ENCODE assay signal across 8 mouse cellular contexts in genomic region chr1:60098839-60099238, GRCm38 (mm10). TPM values are rescaled to one million over a fixed set of nuclear protein-coding genes. Genes with fewer than 3 reads are reported as not detected.
A peak's percentile ranks its signal among the peaks of the same experiment; 100 is the strongest.
DNase-seq lines count a peak whose midpoint lies in the region; ATAC-seq and TF ChIP-seq lines count a peak whose summit lies in the region.

No protein-coding gene starts in this region.

- DNase-seq in kidney, postnatal 0 days (ENCODE audit: low spot score): peak; percentile 27
- DNase-seq in kidney, adult 18-20 months: no peak
- DNase-seq in R1 (ENCODE audit: low read depth, low spot score): peak; percentile 19
- no peak for DNase-seq in forebrain, embryonic 11.5 days (ENCODE audit: low spot score)
- DNase-seq in right cerebral cortex, postnatal 4 days: no peak

- H3K27me3 ChIP-seq in kidney, postnatal 0 days (ENCODE audit: insufficient read depth, low read length): no peaks in the 10 kb centered on the region
- no peaks in the 10 kb centered on the region for H3K27me3 ChIP-seq in forebrain, embryonic 11.5 days (ENCODE audit: control insufficient read depth, insufficient read depth, low read length)
- no peaks in the 10 kb centered on the region for H3K27me3 ChIP-seq in limb, embryonic 13.5 days
- no peaks in the 10 kb centered on the region for H3K27me3 ChIP-seq in neural tube, embryonic 15.5 days (replicated peaks)

- no peak for ATAC-seq in kidney, postnatal 0 days (replicated peaks; ENCODE audit: low FRiP score, low read depth)
- no peak for ATAC-seq in forebrain, embryonic 11.5 days (replicated peaks; ENCODE audit: low FRiP score)
- ATAC-seq in limb, embryonic 13.5 days (ENCODE audit: low FRiP score, low read depth): no peak
- peak; percentile 7; the same call in 1 of the 2 replicates for ATAC-seq in neural tube, embryonic 15.5 days (ENCODE audit: low FRiP score)
- ATAC-seq in megakaryocyte-erythroid progenitor cell, adult 5-6 weeks (replicated peaks; ENCODE audit: low FRiP score, low TSS enrichment, poor library complexity, severe bottlenecking): no peak

- no peaks in the 10 kb centered on the region for H3K9me3 ChIP-seq in kidney, postnatal 0 days (replicated peaks; ENCODE audit: low read length)
- H3K9me3 ChIP-seq in forebrain, embryonic 11.5 days (ENCODE audit: control insufficient read depth, low read length): no peaks in the 10 kb centered on the region
- H3K9me3 ChIP-seq in limb, embryonic 13.5 days: no peaks in the 10 kb centered on the region
- H3K9me3 ChIP-seq in neural tube, embryonic 15.5 days (replicated peaks): no peaks in the 10 kb centered on the region

- peak overlapping the region; percentile 85 for H3K4me2 ChIP-seq in kidney, postnatal 0 days (ENCODE audit: low read length)
- H3K4me2 ChIP-seq in forebrain, embryonic 11.5 days (ENCODE audit: low read depth, low read length, severe bottlenecking): peak overlapping the region; percentile 59
- peak overlapping the region; percentile 76 for H3K4me2 ChIP-seq in limb, embryonic 13.5 days (replicated peaks)
- H3K4me2 ChIP-seq in neural tube, embryonic 15.5 days: peak overlapping the region; percentile 76

- H3K4me1 ChIP-seq in kidney, postnatal 0 days (replicated peaks; ENCODE audit: insufficient read depth, low read length): no peaks in the 10 kb centered on the region
- H3K4me1 ChIP-seq in forebrain, embryonic 11.5 days (replicated peaks; ENCODE audit: control insufficient read depth, insufficient read depth, low read length): no peaks in the 10 kb centered on the region; the same call in 1 of the 2 replicates
- peaks cover 12% of the 10 kb centered on the region for H3K4me1 ChIP-seq in limb, embryonic 13.5 days
- H3K4me1 ChIP-seq in neural tube, embryonic 15.5 days: peaks cover 20% of the 10 kb centered on the region

- peak overlapping the region; percentile 97 for H3K27ac ChIP-seq in kidney, postnatal 0 days
- no peak overlapping the region for H3K27ac ChIP-seq in forebrain, embryonic 11.5 days (ENCODE audit: low read depth, low read length)
- 0 out of 2 replicates have a peak overlapping the region, but pooled peaks have one; percentile 98 for H3K27ac ChIP-seq in limb, embryonic 13.5 days
- peak overlapping the region; percentile 99 for H3K27ac ChIP-seq in neural tube, embryonic 15.5 days (replicated peaks)

- peak overlapping the region; percentile 94 for H3K4me3 ChIP-seq in kidney, postnatal 0 days (replicated peaks; ENCODE audit: low read depth, low read length)
- peak overlapping the region; percentile 90 for H3K4me3 ChIP-seq in forebrain, embryonic 11.5 days (ENCODE audit: low read depth, low read length)
- H3K4me3 ChIP-seq in limb, embryonic 13.5 days: peak overlapping the region; percentile 90
- peak overlapping the region; percentile 83 for H3K4me3 ChIP-seq in neural tube, embryonic 15.5 days (replicated peaks)

- H3K9ac ChIP-seq in kidney, postnatal 0 days (ENCODE audit: low read depth, low read length): peak overlapping the region; percentile 96
- H3K9ac ChIP-seq in forebrain, embryonic 11.5 days (ENCODE audit: low read length): peak overlapping the region; percentile 96; the same call in 1 of the 2 replicates
- H3K9ac ChIP-seq in limb, embryonic 13.5 days: peak overlapping the region; percentile 96
- H3K9ac ChIP-seq in neural tube, embryonic 15.5 days (replicated peaks): peak overlapping the region; percentile 97

- H3K36me3 ChIP-seq in kidney, postnatal 0 days (ENCODE audit: insufficient read depth, low read length): peaks cover 4% of the 10 kb centered on the region; the same call in 1 of the 2 replicates
- no peaks in the 10 kb centered on the region; the same call in 1 of the 2 replicates for H3K36me3 ChIP-seq in forebrain, embryonic 11.5 days (ENCODE audit: control insufficient read depth, insufficient read depth, low read length)
- peaks cover 5% of the 10 kb centered on the region for H3K36me3 ChIP-seq in limb, embryonic 13.5 days
- H3K36me3 ChIP-seq in neural tube, embryonic 15.5 days: peaks cover 5% of the 10 kb centered on the region

- 12% methylated on average over 9 of the region's 9 CpGs for WGBS in kidney, postnatal 0 days
- 18% methylated on average over 9 of the region's 9 CpGs for WGBS in forebrain, embryonic 11.5 days
- 12% methylated on average over 9 of the region's 9 CpGs for WGBS in limb, embryonic 13.5 days
- WGBS in neural tube, embryonic 15.5 days: 10% methylated on average over 9 of the region's 9 CpGs

- no peak for TF ChIP-seq CTCF in kidney, postnatal 0 days (IDR thresholded peaks at IDR 0.05; ENCODE audit: low read depth)

RNA-seq across cellular contexts. Expression of gene Wdr12, which starts 0.4 kb away (rescaled TPM):
- 44.9 and 47.9 TPM in 2 replicates for polyA plus RNA-seq in kidney, postnatal 0 days (2015; fragmentation: Nextera tagmentation; extraction: Ambion mirVana)
- polyA plus RNA-seq in forebrain, embryonic 11.5 days (2014; fragmentation: Nextera tagmentation; extraction: Ambion mirVana): 53.9 and 62.4 TPM in 2 replicates
- 46.0 and 50.4 TPM in 2 replicates for polyA plus RNA-seq in limb, embryonic 13.5 days (2015; fragmentation: Nextera tagmentation; extraction: Ambion mirVana)
- 49.2 and 53.1 TPM in 2 replicates for polyA plus RNA-seq in neural tube, embryonic 15.5 days (2015; fragmentation: Nextera tagmentation; extraction: Ambion mirVana)
- total RNA-seq in megakaryocyte-erythroid progenitor cell, adult 5-6 weeks (2014; fragmentation: Nextera tagmentation): 77.4 and 91.1 TPM in 2 replicates
- 138 and 179 TPM in 2 replicates for total RNA-seq in megakaryocyte-erythroid progenitor cell, adult 5-6 weeks (2017)

RNA-seq across cellular contexts. Expression of gene Carf, which starts 0.8 kb away (rescaled TPM):
- polyA plus RNA-seq in kidney, postnatal 0 days (2015; fragmentation: Nextera tagmentation; extraction: Ambion mirVana): 4.6 and 4.9 TPM in 2 replicates
- 6.3 and 6.6 TPM in 2 replicates for polyA plus RNA-seq in forebrain, embryonic 11.5 days (2014; fragmentation: Nextera tagmentation; extraction: Ambion mirVana)
- 8.3 and 9.0 TPM in 2 replicates for polyA plus RNA-seq in limb, embryonic 13.5 days (2015; fragmentation: Nextera tagmentation; extraction: Ambion mirVana)
- 7.2 and 7.4 TPM in 2 replicates for polyA plus RNA-seq in neural tube, embryonic 15.5 days (2015; fragmentation: Nextera tagmentation; extraction: Ambion mirVana)
- 11.1 and 17.5 TPM in 2 replicates for total RNA-seq in megakaryocyte-erythroid progenitor cell, adult 5-6 weeks (2014; fragmentation: Nextera tagmentation)
- 15.7 and 19.0 TPM in 2 replicates for total RNA-seq in megakaryocyte-erythroid progenitor cell, adult 5-6 weeks (2017)

RNA-seq across cellular contexts. Expression of gene Ica1l, which starts 55.9 kb away (rescaled TPM):
- polyA plus RNA-seq in kidney, postnatal 0 days (2015; fragmentation: Nextera tagmentation; extraction: Ambion mirVana): 1.4 and 1.7 TPM in 2 replicates
- polyA plus RNA-seq in forebrain, embryonic 11.5 days (2014; fragmentation: Nextera tagmentation; extraction: Ambion mirVana): 1.5 and 2.3 TPM in 2 replicates
- 1.7 and 2.0 TPM in 2 replicates for polyA plus RNA-seq in limb, embryonic 13.5 days (2015; fragmentation: Nextera tagmentation; extraction: Ambion mirVana)
- polyA plus RNA-seq in neural tube, embryonic 15.5 days (2015; fragmentation: Nextera tagmentation; extraction: Ambion mirVana): 40.0 and 50.2 TPM in 2 replicates
- 1.2 and 2.4 TPM in 2 replicates for total RNA-seq in megakaryocyte-erythroid progenitor cell, adult 5-6 weeks (2014; fragmentation: Nextera tagmentation)
- total RNA-seq in megakaryocyte-erythroid progenitor cell, adult 5-6 weeks (2017): 2.9 and 4.8 TPM in 2 replicates

Comparison
In these comparisons a context has a peak if more than half of its experiments do, and no peak if none do; other contexts are left out.
1. DNase-seq: peak in kidney, postnatal 0 days (single experiment) and R1 (single experiment); none in kidney, adult 18-20 months (single experiment), forebrain, embryonic 11.5 days (single experiment) and right cerebral cortex, postnatal 4 days (single experiment).
2. RNA of gene Ica1l, which starts 55.9 kb away (polyA plus RNA-seq): 40.0 to 50.2 TPM in neural tube, embryonic 15.5 days; 1.7 to 2.0 TPM in limb, embryonic 13.5 days, 1.5 to 2.3 TPM in forebrain, embryonic 11.5 days and 1.4 to 1.7 TPM in kidney, postnatal 0 days; every median in the first group is over 10 times any median in the second.
3. Peak in every context shown above with its lines, with median percentiles within 50 percentile points of each other: H3K4me2 ChIP-seq, H3K4me3 ChIP-seq and H3K9ac ChIP-seq.